Mouse (Mus musculus) brown adipose tissue, adult 24 weeks (tissue): Measurements from ENCODE around the gene Rab3gap2. TPM values are rescaled to one million over a fixed set of nuclear protein-coding genes. Genes with fewer than 3 reads are reported as not detected.

Source experiments
- H3K27ac ChIP-seq: fragments of 200-500 bp; replicated peaks from 2 replicates; pipeline ENCODE4 v1.5.1; 2012; ENCODE audit warnings: low read depth, mild to moderate bottlenecking, low read length
- H3K4me1 ChIP-seq: fragments of 200-500 bp; 2 replicates; pipeline ENCODE4 v1.6.1; 2012; ENCODE audit warnings: low read length, mixed read lengths; ENCODE audit not compliant: control insufficient read depth, insufficient read depth, insufficient read length
- H3K4me3 ChIP-seq: fragments of 200-500 bp; 2 replicates; pipeline ENCODE4 v1.5.1; 2012; ENCODE audit warnings: low read depth, mild to moderate bottlenecking, low read length, moderate library complexity; ENCODE audit not compliant: insufficient read depth
- polyA plus RNA-seq: library from polyadenylated mRNA; stranded (reverse); fragments of >200 nt; gene quantifications from 2 replicates; pipeline ENCODE4 v1.2.4, GENCODE M21; 2012; ENCODE audit not compliant: missing spikeins, insufficient read depth, insufficient read length

Gene Rab3gap2
- polyA plus RNA-seq, 1 experiment = 13.5 TPM

DNA sequence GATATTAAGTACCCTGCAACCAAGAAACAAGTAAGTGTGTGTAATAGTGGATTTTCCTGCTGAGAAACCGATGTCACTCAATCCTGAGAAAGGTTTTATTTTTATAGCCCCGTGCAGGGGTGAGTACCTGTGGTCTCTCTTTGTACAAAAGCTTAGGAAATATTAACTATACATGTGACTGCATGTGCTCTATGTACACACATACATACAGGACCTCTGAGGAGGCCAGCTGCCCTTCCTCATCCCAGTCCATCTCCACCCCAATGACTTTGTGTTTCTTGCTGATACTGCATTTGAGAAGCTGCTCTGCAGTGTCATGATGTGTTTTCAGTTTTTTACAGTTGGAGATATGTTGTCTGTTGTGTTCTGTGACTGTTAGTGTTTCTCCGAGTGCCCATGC is 48.4 kb downstream of the Rab3gap2 start:
- Histone ChIP-seq H3K4me1 (no peaks in the 10 kb centered on the region), H3K4me3 (no peak overlapping the region), H3K27ac (no peak overlapping the region)

DNA sequence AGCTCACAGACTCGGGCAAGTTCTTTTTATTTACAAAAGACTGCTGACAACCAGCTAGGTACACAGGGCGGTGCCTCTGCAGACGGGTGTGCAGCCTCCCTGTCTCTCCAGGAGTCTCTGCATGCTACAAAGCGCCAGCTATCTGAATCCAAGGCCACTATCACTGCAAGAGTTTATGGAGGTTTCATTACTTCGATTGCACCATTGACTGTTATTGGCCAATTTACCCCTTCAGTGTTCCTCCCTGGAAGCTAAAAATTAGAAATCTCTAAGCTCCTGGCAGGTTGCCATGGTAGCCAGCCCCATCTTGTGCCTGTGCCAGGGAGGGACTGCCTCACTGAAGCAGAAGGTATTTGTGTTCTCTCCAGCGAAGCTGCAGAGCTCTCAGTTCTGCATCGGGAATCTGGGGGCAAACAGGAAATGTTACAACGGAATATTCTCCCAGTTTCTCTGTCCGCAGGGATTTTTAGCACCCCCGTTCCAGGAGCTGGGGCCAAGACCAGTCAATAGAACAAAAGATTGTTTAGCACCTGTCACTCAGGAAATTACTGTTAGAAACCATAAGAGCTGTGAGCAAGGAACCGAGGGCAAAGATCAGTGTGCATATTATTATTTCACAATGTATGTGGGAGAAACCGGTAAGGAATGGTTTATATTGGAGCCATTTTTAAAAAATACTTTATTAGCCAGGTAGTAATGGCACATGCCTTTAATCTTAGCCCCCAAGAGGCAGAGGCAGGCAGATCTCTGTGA is 49.4 kb downstream of the Rab3gap2 start:
- H3K4me1 ChIP-seq = no peaks in the 10 kb centered on the region
- H3K27ac ChIP-seq = no peak overlapping the region
- H3K4me3 ChIP-seq = no peak overlapping the region

DNA sequence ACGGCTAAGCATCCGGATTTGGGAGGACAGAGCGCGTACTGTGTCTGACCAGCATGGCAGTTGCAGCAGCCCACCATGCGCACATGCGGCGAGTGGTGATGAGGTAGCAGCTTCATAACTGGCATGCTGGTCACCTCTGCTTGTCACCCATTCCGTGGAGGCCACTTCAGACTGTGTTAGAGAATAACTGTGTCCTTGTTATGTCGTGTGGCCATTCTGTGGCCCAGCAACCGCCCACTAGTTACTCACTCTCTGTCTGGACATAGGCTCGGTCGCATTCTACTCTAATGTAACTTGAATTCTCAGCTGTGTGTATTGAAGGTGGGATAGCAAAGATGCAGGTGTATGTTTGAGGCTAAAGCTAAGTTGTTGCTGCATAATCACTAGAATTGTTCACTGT is 51.4 kb downstream of the Rab3gap2 start:
- Histone ChIP-seq H3K27ac (no peak overlapping the region), H3K4me3 (no peak overlapping the region), H3K4me1 (no peaks in the 10 kb centered on the region)

DNA sequence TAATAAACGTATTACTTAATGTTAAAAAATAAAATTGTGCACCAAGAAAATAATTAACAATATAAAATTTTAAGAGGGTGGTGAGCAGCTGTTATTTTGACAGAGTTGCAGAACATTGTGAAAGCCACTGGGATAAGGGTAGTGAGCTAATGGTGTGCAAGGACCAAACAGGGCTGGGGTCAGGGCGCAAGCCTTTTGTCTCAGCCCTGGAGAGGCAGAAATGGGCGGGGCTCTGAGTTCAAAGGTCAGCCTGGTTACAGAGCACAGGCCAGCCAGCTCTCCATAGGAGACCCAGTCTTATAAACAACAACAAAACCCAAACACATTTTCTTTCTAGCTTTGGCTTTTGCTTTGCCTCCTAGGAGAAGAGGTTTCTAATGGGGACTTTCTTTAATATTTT is 52.8 kb downstream of the Rab3gap2 start:
- no peak overlapping the region for H3K4me3 ChIP-seq
- H3K4me1 ChIP-seq = no peaks in the 10 kb centered on the region
- no peak overlapping the region for H3K27ac ChIP-seq

DNA sequence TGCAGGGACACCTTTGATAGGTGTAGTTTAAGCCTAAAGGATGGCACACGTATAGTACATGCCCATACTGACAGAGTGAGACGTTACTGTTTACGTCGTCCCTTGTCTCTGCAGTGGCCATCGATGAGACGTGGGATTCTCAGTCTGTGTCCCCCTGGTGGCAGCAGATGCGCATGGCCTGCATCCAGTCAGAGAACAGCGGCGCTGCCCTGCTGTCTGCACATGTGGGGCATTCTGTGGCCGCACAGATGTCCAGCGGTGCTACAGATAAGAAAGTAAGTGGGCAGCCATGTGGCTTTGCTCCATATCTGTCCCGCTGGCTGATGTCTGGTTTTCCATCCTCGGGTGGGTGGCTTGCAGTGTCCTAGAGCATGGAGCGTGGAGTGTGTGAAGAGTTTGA is 58.6 kb downstream of the Rab3gap2 start:
- Histone ChIP-seq H3K4me3 (no peak overlapping the region), H3K4me1 (no peaks in the 10 kb centered on the region), H3K27ac (no peak overlapping the region)

DNA sequence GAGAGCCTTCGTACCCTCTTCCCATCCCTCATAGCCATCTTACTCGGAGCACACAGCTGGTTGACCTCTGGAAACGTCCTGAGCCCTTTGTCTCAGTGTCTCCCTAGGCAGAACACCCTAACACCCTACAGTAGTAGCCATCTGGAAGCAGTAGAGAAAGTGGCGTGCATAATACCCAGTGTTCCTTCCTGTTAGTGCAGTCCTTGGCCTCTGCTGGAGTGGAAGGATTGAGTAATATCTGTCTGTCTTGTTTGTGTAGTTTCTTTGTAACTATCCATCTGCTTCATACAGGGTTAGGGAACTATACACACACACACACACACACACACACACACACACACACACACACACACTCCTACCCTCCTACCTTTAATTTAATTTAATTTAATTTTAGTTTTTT is 64.8 kb downstream of the Rab3gap2 start:
- H3K27ac ChIP-seq = no peak overlapping the region
- H3K4me1 ChIP-seq = no peaks in the 10 kb centered on the region
- no peak overlapping the region for H3K4me3 ChIP-seq

DNA sequence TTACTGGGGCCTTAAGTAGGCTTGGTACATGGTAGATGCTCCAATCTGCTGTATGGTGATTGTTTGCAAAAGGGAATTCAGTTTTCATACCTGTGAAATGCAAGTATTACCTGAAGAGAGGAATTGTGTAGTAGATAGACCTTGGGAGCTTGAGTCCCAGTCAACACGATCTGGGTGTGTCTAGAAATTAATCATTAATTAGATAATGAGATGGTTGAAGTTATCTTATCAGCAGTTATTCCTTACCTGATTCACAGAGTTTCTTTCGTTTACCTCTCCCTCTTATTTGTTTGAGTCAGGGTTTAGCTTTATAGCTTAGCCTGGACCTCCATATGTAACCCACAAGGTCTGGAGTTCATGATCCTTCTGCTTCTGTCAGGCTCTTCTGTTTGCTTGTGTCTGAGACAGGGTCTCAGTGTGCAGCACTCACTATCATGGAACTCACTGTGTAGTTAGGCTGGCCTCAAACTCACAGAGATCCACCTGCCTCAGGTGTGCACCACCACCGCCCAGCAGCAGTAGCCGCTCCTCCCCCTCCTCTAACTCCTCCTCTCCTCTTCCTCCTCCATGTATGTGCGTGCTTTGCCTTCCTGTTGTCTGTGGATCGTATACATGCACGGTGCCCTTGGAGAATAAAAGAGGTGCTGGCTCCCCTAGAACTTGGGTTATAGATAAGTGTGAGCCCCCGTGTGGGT is 66.6 kb downstream of the Rab3gap2 start:
- no peak overlapping the region for H3K27ac ChIP-seq
- no peaks in the 10 kb centered on the region for H3K4me1 ChIP-seq
- no peak overlapping the region for H3K4me3 ChIP-seq

DNA sequence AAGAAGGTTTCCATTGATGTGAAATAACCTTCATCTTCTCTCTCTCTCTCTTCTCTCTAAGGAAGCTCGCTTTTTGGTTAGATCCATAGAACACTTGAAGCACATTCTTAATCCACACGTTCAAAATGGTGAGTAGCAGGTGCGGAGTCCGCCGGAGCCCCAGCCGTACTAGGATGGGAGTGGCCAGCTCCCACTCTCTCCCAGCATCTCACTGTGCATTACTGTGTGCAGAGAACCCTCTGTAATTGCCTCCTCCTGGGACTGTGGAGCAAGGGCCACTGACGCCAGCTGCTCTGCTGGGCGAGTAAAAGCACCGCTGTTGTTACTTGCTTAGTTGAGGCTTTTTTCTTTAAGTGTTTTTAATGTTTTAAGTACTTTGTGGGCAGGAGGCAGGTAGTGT is 67.5 kb downstream of the Rab3gap2 start:
- Histone ChIP-seq H3K4me3 (no peak overlapping the region), H3K4me1 (no peaks in the 10 kb centered on the region), H3K27ac (no peak overlapping the region)

DNA sequence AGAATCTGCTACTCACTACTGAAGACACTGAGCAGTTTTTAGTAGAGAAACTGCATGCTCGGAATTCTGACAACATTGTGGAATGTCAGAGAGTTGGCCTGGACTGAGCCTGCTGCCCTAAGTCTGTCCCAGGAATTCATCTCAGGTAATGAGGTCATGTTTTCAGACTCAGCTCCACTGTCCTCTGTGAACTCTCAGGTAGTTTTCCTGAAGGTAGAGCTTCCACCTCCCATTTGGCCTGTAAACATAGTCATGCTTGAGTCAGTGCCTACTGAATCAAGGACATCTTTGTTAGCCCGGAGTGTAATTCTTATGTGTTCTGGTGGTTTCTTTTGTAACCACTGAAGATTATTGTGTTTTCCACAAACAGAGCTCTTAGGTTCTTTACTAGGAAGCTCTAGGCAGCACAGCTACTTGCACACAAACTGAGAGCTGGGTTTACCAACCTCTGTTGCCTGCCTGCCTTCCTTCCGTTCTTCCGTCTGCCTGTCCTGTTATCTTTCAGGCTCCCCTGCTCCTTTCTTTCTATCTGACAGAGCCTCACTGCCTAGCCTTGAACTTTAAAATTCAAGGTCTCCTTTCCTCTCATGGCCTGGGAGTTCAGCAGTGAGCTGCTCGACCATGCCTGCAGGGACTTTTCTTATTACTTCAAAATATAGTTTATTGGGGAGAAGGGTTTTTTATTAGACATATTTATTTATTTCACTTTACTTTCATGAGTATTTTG is 71.1 kb downstream of the Rab3gap2 start:
- H3K4me3 ChIP-seq = no peak overlapping the region
- no peaks in the 10 kb centered on the region for H3K4me1 ChIP-seq
- H3K27ac ChIP-seq = no peak overlapping the region

DNA sequence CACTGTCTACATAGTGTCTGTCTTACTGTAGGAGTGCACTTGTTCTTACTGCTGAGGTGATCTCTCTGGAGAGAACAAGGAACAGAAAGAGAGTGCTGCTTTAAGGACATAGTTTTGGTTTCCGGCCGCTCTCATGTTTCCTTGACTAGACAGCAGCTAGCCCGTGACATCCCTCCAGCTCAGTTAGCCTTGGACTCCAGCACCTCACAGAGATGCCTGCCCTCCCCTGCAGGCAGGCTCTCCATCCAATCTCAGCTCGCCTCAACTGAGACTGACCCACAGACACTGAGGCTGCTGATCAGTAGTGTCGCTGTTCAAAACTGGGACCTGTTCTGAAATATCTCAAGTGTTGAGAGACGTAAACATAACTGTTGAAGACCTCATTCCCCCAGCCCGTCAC is 72.1 kb downstream of the Rab3gap2 start:
- Histone ChIP-seq H3K4me3 (no peak overlapping the region), H3K4me1 (no peaks in the 10 kb centered on the region), H3K27ac (no peak overlapping the region)

DNA sequence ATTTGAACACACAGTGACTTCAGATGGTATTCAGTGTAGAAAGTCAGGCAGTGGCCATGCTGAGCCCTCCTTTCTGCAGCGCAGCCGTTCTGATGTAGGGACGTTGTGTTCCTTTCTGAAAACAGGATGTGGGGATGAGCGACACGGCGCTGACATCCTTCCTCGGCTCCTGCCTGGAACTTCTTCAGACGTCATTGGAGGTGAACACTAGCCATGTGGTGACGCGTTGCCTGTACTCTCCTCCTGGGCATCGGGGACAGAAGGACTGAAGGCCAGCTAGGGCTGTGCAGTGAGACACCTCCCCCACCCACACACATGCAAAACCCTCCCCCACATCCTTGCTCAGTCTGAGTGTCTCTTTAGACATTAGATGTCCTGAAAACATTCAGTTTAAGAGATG is 73.1 kb downstream of the Rab3gap2 start:
- no peak overlapping the region for H3K4me3 ChIP-seq
- H3K4me1 ChIP-seq = no peaks in the 10 kb centered on the region
- H3K27ac ChIP-seq = no peak overlapping the region

DNA sequence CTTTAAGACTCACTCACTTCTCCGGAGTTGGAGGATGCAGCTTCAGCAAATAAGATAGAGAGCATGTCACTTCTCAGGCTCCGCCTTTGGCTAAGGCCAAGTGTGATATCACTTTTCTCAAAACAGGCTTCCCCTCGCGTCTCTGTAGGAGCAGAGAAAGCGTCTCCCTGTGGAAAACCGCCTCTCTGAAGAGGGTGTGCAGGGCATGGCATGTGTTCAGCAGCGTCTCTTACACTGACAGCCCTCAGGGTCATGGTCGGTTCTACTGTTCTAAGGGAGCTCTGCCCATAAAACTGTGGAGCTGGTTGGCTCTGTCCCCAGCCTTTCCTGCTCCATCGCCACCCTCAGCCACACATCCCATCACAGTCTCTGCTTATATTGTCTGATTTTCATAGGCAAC is 75.4 kb downstream of the Rab3gap2 start:
- Histone ChIP-seq H3K27ac (no peak overlapping the region), H3K4me3 (no peak overlapping the region), H3K4me1 (no peaks in the 10 kb centered on the region)

DNA sequence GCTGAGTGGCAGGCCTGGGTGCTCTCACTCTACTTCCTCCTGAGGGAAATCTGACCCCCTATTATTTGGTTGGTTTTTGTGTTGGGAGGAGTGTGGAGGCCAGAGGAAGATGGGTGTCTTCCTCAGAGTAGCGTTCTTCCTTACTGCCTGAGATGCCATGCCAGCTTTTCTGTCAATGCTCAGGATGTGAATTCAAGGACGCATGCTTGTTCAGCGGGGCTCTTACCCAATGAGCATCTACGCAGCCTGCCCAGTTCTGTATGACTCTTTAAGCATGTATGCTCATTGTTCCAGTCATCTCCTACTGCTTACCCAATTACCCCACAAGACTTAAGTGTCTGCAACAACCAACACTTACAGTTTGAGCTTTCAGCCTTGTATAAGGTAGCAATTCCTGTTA is 76.7 kb downstream of the Rab3gap2 start:
- no peak overlapping the region for H3K4me3 ChIP-seq
- H3K4me1 ChIP-seq = 0 out of 2 replicates have a peak, but pooled peaks cover 4% of the 10 kb centered on the region
- H3K27ac ChIP-seq = no peak overlapping the region

DNA sequence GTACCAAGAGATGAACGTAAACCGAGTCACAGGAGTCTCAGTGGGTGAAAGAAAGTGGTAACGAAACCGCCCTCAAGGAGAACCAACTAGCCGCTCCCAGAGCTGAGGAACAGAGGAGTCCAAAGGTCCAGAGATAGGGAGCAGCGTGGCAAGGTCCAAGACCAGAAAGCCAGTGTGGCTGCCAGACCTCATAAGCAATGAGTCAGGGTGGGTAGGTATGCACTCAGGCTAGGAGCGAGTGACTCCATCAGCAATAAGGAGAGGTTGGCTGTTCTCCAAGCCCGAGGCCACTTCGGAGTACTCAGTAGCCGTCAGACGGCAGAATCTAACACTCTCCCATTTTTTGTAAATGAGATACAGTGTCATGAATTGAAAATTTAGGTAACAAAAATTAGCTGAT is 78.9 kb downstream of the Rab3gap2 start:
- H3K27ac ChIP-seq = no peak overlapping the region
- H3K4me1 ChIP-seq = peaks cover 7% of the 10 kb centered on the region; the same call in 1 of the 2 replicates
- no peak overlapping the region for H3K4me3 ChIP-seq

DNA sequence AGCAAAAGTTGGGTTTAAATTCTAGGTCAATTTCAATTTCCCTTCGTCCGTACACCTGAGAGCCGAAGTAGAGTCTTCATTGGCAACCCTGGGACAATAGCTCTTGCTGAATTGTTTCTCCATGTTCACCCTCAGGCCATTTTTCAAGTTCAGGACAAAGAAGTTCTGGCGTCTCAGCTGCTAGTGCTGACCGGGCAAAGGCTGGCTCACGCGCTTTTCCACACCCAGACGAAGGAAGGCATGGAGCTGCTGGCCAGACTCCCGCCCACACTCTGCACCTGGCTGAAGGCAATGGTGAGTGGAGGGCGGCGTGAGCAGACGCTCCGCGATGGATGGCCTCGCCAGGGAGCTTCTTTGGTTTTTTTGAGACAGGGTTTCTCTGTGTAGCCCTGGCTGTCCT is 79.3 kb downstream of the Rab3gap2 start:
- Histone ChIP-seq H3K27ac (no peak overlapping the region), H3K4me3 (no peak overlapping the region), H3K4me1 (peaks cover 7% of the 10 kb centered on the region; the same call in 1 of the 2 replicates)
